Mouse (Mus musculus) cerebellum, adult 11-12 months (tissue): Measurements from ENCODE around the gene Patj.
"Not testable (repeated sequence)": the region's sequence is repeated elsewhere in the genome, so short reads cannot be mapped to it uniquely, and the experiment has no call there.

Experiments used
- DNase-seq: peaks from one replicate; pipeline ENCODE4 v3.0.0; 2022

Patj gene

DNA sequence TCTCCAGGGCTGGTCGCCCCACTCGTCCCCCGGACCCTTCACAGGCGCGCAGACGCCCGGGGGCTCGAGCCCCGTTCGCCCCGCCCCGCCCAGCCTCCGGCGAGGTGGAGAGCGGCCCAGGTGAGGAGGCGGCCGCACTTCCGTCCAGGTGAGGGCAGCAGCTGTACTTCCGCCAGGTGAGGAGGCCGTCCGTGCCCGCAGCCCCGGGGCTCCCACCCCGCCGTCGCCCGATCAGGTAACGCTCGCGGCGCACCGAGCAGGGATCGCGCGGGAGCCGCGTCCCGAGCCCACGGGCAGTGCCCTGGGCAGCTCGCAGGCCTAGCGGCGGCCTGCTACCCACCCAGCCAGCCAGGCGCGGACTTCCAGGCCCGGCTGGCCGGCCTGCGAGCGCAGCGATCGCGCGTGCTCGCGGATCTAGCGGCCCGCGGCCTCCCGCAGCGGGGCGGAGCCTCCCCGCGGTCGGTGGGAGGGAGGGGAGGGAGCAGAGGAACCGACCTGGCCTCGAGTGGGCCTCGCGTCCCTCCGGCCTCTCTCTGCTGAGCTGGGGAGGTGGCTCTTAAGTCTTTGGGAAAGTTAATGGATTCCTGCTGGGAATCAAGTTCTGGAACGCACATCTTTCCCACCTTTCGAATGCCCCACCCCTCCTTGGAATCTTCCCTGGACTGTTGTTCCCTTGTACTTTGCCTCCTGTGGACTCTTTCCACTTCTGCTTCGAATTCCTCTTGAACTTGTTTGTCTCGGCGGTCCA lies at the start of gene Patj:
Gene Patj, plus strand, starts transcription at position 96 of the 748 bp plus-strand sequence.
- peak; percentile 70 for DNase-seq

- no peak for DNase-seq
Observed at GRCm38 (mm10) chr4:98348580-98348979, 47.0 kb upstream of the Patj start.

DNA sequence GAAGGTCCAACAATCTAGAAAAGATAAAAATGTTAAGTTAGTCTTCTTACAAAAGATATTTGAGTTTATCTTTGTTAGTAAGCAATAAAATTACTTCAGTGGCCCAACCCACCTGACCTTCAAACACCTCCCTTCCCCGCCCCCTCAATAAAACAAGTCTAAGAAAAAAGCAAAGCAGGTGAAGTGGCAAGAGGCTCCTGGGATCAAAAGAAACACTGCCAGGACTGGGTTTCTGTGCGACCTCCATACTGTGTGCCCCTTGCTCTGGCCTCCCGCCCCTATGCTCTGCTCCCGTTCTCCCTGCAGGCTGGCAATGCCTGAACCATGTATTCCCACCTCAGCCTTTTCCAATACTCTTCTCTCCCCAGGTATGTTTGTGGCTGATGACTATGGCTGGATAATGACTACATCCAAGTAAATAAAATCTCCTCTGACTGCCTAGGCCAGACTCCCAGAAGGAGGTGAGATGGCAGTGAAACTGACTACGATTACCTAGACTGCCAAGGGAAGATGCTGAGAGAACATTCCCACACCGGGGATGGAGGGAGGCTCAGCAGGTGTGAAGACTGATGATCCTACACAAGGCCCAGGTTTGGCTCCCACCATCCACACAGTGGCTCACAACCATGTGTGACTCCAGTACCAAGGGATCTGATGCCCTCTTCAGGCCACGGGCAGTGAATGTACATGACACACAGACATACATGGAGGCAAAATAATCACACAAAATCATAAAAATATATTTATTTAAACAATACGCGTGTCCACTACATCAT lies 37.4 kb upstream of the Patj start:
- no peak for DNase-seq

DNA sequence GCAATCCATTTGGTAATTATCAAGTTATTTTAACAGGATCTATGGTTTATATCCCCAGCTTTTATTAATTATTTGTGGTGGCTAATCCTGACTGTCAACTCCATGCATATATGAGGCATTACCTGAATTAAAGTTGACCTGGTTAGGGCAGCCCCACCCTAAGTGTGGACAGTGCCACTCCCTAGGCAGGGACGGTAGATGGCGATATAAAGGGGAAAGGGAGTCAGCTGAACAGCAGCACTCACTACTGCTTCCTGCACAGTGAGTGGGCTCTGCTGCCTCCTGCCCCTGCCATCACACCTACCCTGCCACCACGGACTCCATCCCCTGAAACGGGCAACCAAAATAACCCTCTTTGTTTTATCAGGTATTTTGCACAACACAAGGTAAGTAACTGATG lies 20.2 kb upstream of the Patj start:
- no peak for DNase-seq

DNA sequence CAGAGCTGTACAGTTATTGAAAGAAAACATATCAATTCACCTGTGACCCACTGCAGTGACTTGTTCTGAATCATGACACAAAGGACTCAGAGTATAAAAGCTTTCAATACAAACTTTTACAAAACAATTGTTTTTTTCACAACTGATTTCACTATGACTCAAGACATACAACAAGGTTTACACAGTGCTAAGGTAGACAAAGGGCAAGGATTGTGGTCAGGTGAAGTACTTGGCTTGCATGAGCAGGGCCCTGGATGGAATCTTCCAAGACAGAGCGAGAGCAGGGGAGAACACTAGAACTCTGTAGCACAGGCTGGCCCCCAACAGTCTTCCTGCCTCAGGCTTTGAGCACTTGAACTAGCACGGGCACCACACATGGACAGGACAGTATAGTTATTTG lies 18.6 kb upstream of the Patj start:
- no peak for DNase-seq

GRCm38 (mm10) chr4:98382716-98383424 lies 12.7 kb upstream of the Patj start, which contains the start of gene Tm2d1:
Gene Tm2d1 (minus strand): TSS chr4:98383306.
- peak; percentile 81 for DNase-seq

DNA sequence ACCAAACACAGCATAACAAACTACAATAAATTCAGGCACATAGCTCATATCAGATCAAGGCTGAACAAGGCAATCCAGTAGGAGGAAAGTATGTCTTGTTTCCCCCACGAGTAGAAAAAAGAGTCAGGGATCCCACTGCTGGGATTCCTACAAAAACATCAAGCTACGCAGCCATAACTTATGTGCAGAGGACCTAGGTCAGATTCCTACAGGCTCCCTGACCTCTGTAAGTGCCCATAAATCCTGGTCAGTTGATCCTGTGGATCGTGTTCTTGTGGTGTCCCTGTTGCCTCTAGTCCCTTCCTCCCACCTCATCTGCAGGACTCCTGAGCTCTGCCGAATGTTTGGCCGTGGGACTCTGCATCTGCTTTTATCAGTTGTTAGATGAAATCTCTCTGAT lies 10.5 kb upstream of the Patj start:
- DNase-seq: no peak

DNA sequence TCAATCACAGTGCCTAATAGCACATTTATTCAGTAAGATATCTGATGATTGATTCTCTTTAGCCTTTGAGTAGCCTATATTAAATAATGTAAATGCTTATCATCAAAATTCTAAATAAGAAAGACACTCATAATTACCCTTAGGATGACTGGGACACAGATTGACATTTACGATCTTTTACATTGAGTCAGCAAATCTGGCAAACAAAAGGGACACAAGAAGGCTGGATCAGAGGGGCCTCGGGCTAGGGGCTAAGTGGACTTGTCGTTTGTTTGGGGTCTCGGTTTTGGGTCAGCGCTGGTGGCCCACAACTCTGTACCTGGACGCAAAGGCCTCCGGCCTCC lies 267 bp upstream of the Patj start:
- no peak for DNase-seq

DNA sequence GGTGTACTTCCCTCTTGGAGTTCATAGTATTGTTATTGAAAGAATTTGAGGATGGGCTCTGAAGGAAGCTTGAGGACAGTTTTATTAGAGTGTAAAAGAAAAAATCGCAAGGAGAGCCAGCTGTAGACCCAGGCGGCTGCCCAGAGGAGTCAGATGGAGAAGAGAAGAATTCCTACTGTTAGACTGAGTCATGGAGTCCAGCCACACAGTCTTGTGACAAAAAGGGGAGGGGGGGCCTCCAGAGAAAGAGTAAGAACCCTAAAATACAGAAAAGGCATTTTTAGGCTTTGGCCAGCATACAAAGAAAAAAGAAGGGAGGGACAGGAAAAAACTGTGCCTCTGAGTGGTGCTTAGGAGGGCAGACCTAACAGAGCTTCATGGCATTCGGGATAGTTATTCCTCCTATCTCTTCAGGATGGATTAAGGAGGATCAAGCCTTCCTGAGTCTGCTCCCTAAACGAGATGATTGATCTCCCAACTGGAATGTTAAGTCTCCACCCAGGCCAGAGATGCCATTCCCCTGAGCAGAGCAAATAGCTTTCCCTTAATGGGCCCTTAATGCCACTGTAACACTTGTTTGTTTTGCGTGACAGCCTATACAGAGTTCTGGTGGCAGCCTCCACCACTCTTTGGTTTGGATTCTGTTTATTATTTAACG lies 5.5 kb downstream of the Patj start:
- no peak for DNase-seq

DNA sequence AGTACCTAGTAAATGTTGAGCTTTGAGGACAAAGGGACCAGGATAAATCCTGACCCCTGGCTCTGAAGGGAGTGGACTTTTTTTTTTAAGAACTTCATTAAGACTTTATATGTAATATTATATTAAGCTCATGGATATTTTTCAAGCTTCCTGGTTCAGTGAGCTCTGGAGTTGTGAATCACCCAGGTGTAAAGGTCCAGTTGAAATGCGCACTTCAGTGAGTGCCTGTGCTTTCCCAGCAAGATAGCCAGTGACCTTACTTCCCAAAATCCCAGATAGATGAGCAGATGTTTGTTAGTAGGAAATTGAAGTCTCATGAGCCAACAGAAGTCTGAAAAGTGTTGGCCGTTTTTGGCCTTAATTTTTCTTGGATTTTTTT lies 6.0 kb downstream of the Patj start:
- DNase-seq: no peak

- no peak for DNase-seq
Observed at GRCm38 (mm10) chr4:98403492-98403891, 7.9 kb downstream of the Patj start.

DNA sequence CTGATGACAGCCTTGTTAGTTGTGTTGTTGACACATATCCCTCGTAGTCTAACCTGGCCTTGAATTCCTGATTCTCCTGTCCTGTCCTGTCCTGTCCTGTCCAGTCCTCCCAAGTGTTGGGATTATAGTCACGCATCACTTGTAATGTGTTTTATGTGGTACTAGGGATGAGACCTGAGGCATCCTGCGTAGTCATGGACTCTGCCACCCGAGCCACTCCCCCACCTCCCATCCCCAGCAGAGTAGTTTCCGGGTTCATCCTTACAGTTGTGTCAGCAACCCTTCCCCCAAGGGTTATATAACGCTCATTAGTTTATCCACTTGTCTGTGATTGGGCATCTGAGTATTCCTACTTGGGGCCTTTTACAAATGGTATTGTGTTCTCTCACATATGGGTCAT lies 8.8 kb downstream of the Patj start:
- no peak for DNase-seq

- DNase-seq: no peak
Observed at GRCm38 (mm10) chr4:98408455-98408854, 12.9 kb downstream of the Patj start.

DNA sequence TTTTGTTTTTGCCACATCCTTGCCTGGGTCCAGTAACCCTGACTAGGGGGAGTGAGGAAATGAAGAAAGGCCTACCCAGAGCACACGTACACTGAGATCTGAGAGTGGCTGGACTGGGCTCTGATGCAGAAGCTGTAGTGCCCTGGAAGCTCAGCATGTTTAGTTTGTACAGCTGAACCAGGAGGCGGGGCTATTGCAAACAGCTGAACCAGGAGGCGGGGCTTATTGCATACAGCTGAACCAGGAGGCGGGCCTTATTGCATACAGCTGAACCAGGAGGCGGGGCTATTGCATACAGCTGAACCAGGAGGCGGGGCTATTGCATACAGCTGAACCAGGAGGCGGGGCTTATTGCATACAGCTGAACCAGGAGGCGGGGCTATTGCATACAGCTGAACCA lies 19.6 kb downstream of the Patj start:
- DNase-seq: not testable (repeated sequence)

- no peak for DNase-seq
Observed at GRCm38 (mm10) chr4:98428371-98428770, 32.8 kb downstream of the Patj start.

DNA sequence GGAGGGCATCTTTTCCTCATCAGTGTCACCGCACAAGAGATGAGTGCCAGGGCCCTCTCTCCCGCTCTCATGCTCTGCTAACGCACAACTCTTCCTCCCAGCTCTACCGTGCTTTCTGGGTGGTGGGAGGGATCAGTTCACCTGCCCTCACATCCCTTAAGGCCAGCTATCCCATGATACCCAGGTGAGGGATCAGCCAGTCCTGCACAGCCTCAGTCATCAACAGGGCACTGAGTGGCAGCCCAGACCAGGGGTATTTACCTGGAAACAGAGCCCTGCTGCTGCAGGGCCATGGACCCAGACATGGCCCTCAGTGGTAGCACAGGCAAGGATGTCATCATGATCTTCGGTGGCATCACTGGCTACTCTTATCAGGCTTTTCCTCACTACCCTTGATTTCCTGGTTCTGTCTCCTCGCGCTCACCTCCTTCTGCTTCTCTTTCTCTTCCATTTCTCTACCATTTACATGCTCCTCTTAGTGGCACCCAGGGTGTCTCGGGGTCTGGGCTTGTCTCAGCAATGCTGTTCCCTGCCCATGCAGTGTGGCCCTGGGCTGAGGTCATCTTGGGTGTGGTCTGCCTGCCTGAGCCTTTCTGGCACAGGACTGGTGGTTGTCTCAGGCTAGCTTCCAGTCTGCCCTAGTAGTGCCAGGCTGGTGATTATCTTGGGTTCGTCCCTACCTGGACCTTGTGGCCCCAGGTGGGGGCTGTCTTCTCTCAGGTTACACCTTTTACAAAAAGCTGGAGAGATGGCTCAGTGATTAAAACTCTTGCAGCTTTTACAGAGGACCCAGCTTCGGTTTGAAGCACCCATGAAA lies 40.3 kb downstream of the Patj start:
- no peak for DNase-seq

GRCm38 (mm10) chr4:98436664-98437363 lies 41.2 kb downstream of the Patj start:
- DNase-seq: no peak

DNA sequence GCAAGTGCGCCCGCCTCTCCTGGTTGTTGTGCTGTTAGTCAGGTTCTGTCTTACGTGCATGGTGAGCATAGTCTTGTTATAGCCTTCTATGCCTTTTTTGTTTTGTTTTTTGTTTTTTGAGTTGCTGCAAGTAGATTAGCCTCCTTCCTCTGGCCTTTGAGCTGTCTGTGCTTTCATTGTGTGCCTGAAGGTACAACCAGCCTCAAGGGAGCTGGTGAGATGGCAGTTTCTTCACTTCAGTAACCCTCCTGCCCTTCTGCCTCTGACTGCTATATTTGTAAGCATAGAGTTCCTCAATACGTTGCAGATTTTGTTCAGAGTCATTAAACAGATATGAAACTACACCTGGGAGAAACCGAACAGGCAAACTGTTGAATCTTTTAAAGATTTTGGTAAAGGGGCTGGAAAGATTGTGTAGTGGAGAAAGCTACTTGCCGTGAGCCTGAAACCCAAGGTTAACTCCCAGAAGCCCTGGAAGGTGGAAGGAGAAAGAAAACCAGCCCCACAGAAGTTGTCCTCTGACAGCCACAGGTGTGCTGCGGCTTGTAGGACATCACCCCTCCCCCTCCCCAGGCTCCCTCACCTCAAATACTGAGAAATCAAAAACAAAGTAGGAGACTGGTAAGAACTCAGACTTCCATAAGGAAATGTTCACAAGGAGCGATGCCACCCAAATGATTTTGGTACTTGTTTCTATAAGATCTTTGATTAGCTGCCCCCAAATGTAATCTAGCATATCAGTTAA lies 43.8 kb downstream of the Patj start:
- DNase-seq: no peak

- DNase-seq: no peak
Observed at GRCm38 (mm10) chr4:98441248-98441647, 45.7 kb downstream of the Patj start.

GRCm38 (mm10) chr4:98444437-98445139 lies 49.0 kb downstream of the Patj start:
- peak; percentile 6 for DNase-seq
